Mouse (Mus musculus): ENCODE measurements around the gene Foxp1. TPM values are rescaled to one million over a fixed set of nuclear protein-coding genes. Genes with fewer than 3 reads are reported as not detected.

Gene Foxp1
- total and polyA plus RNA-seq, 3 experiments: 16.1 to 42.0 TPM; not detected in 1

DNA sequence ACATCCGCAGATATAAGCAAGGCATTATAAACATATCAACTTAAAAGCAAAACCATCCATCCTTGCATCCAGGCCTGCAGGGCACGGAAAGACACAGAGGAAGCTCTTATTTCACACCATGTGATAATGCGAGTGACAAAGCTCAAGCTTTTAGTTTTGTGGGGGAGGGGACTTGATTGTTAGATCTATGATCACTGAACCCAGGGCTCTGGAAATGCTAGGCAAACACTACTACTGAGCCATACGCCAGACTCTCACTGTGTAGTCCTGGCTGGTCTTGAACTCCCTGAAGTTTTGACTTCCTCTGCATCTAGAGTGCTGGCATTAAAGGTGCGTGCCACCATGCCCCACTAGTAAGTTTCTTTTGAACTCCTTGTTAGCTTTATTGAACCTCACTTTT lies 264.2 kb downstream of the Foxp1 start:
- Histone ChIP-seq H3K9ac (ENCODE audit: control insufficient read depth, low read depth, low read length, poor library complexity, severe bottlenecking) (no peak overlapping the region), H3K4me1 (ENCODE audit: control insufficient read depth in 1 of 2, insufficient read depth in 2 of 2, low read length in 2 of 2) (no peaks in the 10 kb centered on the region), H3K27ac (ENCODE audit: control insufficient read depth, low read depth, low read length) (no peak overlapping the region), H3K27me3 (ENCODE audit: control insufficient read depth in 1 of 2, insufficient read depth in 2 of 2, low read length in 2 of 2) (no peaks in the 10 kb centered on the region), H3K36me3 (ENCODE audit: control insufficient read depth in 1 of 2, insufficient read depth in 2 of 2, low read length in 2 of 2) (no peaks in the 10 kb centered on the region), H3K4me3 (ENCODE audit: control insufficient read depth in 1 of 2, insufficient read depth in 1 of 2, low read depth in 2 of 2, low read length in 2 of 2) (no peak overlapping the region), H3K9me3 (replicated peaks; ENCODE audit: insufficient read depth, low read length) (no peaks in the 10 kb centered on the region), H3K79me2 (ENCODE audit: control insufficient read depth, insufficient read depth, low read length, poor library complexity) (no peaks in the 10 kb centered on the region)
- DNase-seq (ENCODE audit: low read depth, low spot score): no peak
- no peak for TF ChIP-seq SMC3 (IDR thresholded peaks at IDR 0.05; ENCODE audit: low read depth, low read length)
- TF ChIP-seq ZNF384 (IDR thresholded peaks at IDR 0.05; ENCODE audit: low read depth, low read length): no peak
- no peak for TF ChIP-seq MAX (IDR thresholded peaks at IDR 0.05; ENCODE audit: low read length)

DNA sequence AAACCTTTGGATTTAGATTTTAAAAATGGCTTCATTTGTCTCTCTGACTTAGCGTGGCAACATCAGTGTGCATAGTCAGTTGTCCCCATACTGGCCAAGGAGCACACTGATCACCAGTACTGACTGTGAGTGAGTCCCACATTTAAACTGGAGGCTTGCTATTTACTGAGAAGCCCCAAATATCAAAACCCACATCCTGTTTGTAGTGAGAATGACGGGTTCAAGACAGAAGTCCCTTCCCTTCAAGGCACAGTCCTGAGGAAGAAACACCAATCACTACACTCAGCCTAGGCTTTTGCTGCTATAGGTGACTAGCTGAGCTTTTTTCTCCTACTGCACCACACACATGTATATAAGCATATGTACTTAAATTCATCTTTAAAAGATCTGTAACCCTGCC lies 264.8 kb downstream of the Foxp1 start:
- DNase-seq (ENCODE audit: low read depth, low spot score): no peak

DNA sequence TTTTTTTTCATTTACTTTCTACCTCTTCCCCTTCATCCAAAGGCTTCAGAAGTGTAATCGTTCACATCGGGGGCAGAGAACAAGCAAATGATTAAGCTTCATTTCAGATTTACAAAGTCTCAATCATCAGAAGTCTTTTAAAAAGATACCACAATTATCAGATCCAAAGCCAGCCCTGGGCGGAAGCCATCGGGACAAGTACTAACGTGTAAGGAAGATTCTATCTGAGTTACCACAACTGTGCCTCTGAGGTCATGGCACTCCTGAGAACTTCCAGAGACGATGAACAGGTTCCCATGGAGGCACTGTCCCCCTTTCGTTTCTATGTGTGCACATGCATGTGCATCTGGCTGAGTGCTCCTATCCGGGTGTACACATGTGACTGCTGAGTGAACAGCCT lies 269.2 kb downstream of the Foxp1 start:
- H3K27me3 ChIP-seq (ENCODE audit: control insufficient read depth in 1 of 2, insufficient read depth in 2 of 2, low read length in 2 of 2): no peaks in the 10 kb centered on the region
- H3K9ac ChIP-seq (ENCODE audit: control insufficient read depth, low read depth, low read length, poor library complexity, severe bottlenecking): no peak overlapping the region
- no peaks in the 10 kb centered on the region for H3K36me3 ChIP-seq (ENCODE audit: control insufficient read depth in 1 of 2, insufficient read depth in 2 of 2, low read length in 2 of 2)
- no peak for DNase-seq (ENCODE audit: low read depth, low spot score)
- TF ChIP-seq EP300 (IDR thresholded peaks at IDR 0.05; ENCODE audit: low read depth in 1 of 2, low read length in 2 of 2) (no peak), CHD2 (IDR thresholded peaks at IDR 0.05; ENCODE audit: low read length) (no peak), BHLHE40 (IDR thresholded peaks at IDR 0.05; ENCODE audit: borderline replicate concordance, low read depth, low read length) (no peak), POLR2AphosphoS2 (IDR thresholded peaks at IDR 0.05; ENCODE audit: low read length) (no peak), ZMIZ1 (IDR thresholded peaks at IDR 0.05; ENCODE audit: low read depth, low read length) (no peak), POLR2AphosphoS5 (IDR thresholded peaks at IDR 0.05; ENCODE audit: borderline replicate concordance, low read depth, low read length) (no peak), MEF2A (IDR thresholded peaks at IDR 0.05; ENCODE audit: extremely low read depth, insufficient replicate concordance, low read depth, low read length, poor library complexity, severe bottlenecking) (no peak), USF1 (IDR thresholded peaks at IDR 0.05; ENCODE audit: low read depth, low read length) (no peak), RCOR1 (IDR thresholded peaks at IDR 0.05; ENCODE audit: low read depth, low read length) (no peak), NRF1 (IDR thresholded peaks at IDR 0.05; ENCODE audit: insufficient read depth, low read depth, low read length, poor library complexity, severe bottlenecking) (no peak), KAT2A (conservative IDR thresholded peaks at IDR 0.05; ENCODE audit: low read depth, low read length) (no peak), GATA1 (IDR thresholded peaks at IDR 0.05; ENCODE audit: low read depth, low read length) (no peak), ELF1 (IDR thresholded peaks at IDR 0.05; ENCODE audit: low read depth, low read length) (no peak), UBTF (IDR thresholded peaks at IDR 0.05; ENCODE audit: borderline replicate concordance, insufficient read depth, low read depth, low read length) (no peak), SIN3A (IDR thresholded peaks at IDR 0.05; ENCODE audit: low read length) (no peak), MAFK (IDR thresholded peaks at IDR 0.05; ENCODE audit: borderline replicate concordance, low read depth, low read length) (no peak), USF2 (IDR thresholded peaks at IDR 0.05; ENCODE audit: borderline replicate concordance in 1 of 2, insufficient read depth in 1 of 2, low read depth in 1 of 2, low read length in 2 of 2) (no peak), ZC3H11A (IDR thresholded peaks at IDR 0.05; ENCODE audit: low read depth, low read length) (no peak), TCF12 (IDR thresholded peaks at IDR 0.05; ENCODE audit: low read depth, low read length) (no peak)
- no peak overlapping the region for H3K4me3 ChIP-seq (ENCODE audit: control insufficient read depth in 1 of 2, insufficient read depth in 1 of 2, low read depth in 2 of 2, low read length in 2 of 2)
- no peaks in the 10 kb centered on the region for H3K4me1 ChIP-seq (ENCODE audit: control insufficient read depth in 1 of 2, insufficient read depth in 2 of 2, low read length in 2 of 2)
- H3K79me2 ChIP-seq (ENCODE audit: control insufficient read depth, insufficient read depth, low read length, poor library complexity): no peaks in the 10 kb centered on the region
- no peak overlapping the region for H3K27ac ChIP-seq (ENCODE audit: control insufficient read depth, low read depth, low read length)
- no peaks in the 10 kb centered on the region for H3K9me3 ChIP-seq (replicated peaks; ENCODE audit: insufficient read depth, low read length)

More for the DNA sequence above, 264.8 kb downstream of the Foxp1 start:
- Histone ChIP-seq H3K4me3 (ENCODE audit: control insufficient read depth in 1 of 2, insufficient read depth in 1 of 2, low read depth in 2 of 2, low read length in 2 of 2) (no peak overlapping the region), H3K9me3 (replicated peaks; ENCODE audit: insufficient read depth, low read length) (no peaks in the 10 kb centered on the region), H3K79me2 (ENCODE audit: control insufficient read depth, insufficient read depth, low read length, poor library complexity) (no peaks in the 10 kb centered on the region), H3K27ac (ENCODE audit: control insufficient read depth, low read depth, low read length) (no peak overlapping the region), H3K36me3 (ENCODE audit: control insufficient read depth in 1 of 2, insufficient read depth in 2 of 2, low read length in 2 of 2) (no peaks in the 10 kb centered on the region), H3K9ac (ENCODE audit: control insufficient read depth, low read depth, low read length, poor library complexity, severe bottlenecking) (no peak overlapping the region), H3K4me1 (ENCODE audit: control insufficient read depth in 1 of 2, insufficient read depth in 2 of 2, low read length in 2 of 2) (no peaks in the 10 kb centered on the region), H3K27me3 (ENCODE audit: control insufficient read depth in 1 of 2, insufficient read depth in 2 of 2, low read length in 2 of 2) (no peaks in the 10 kb centered on the region)
- TF ChIP-seq NELFE (IDR thresholded peaks at IDR 0.05; ENCODE audit: low read depth, low read length): no peak
- TF ChIP-seq SIN3A (IDR thresholded peaks at IDR 0.05; ENCODE audit: low read length): no peak
- no peak for TF ChIP-seq GABPA (IDR thresholded peaks at IDR 0.05; ENCODE audit: low read depth, low read length)
- TF ChIP-seq ZKSCAN1 (IDR thresholded peaks at IDR 0.05; ENCODE audit: low read depth, low read length): no peak
- no peak for TF ChIP-seq MAFK (IDR thresholded peaks at IDR 0.05; ENCODE audit: borderline replicate concordance, low read depth, low read length)
- TF ChIP-seq NRF1 (IDR thresholded peaks at IDR 0.05; ENCODE audit: insufficient read depth, low read depth, low read length, poor library complexity, severe bottlenecking): no peak

Measured in MEL (cell line).